Mouse (Mus musculus) C2C12 (cell line): ENCODE data around the gene Sema3a.

Experiments used
- CEBPB ChIP-seq: IDR thresholded peaks from one replicate; pipeline ENCODE4 v1.6.1; 2011; ENCODE audit warnings: low read depth, mild to moderate bottlenecking, control low read depth, moderate library complexity
- CTCF ChIP-seq: IDR thresholded peaks from one replicate; pipeline ENCODE4 v1.5.1; 2011; ENCODE audit not compliant: control insufficient read depth, insufficient read depth, insufficient read length
- MAX ChIP-seq: IDR thresholded peaks from one replicate; pipeline ENCODE4 v1.6.1; 2011; ENCODE audit warnings: mild to moderate bottlenecking, control low read depth
- MYOD1 ChIP-seq: IDR thresholded peaks from one replicate; pipeline ENCODE4 v1.6.1; 2011; ENCODE audit warnings: low read depth; ENCODE audit not compliant: control insufficient read depth, insufficient read length
- USF1 ChIP-seq: IDR thresholded peaks from one replicate; pipeline ENCODE4 v1.6.1; 2011; ENCODE audit warnings: low read depth, mild to moderate bottlenecking, control low read depth, moderate library complexity

DNA sequence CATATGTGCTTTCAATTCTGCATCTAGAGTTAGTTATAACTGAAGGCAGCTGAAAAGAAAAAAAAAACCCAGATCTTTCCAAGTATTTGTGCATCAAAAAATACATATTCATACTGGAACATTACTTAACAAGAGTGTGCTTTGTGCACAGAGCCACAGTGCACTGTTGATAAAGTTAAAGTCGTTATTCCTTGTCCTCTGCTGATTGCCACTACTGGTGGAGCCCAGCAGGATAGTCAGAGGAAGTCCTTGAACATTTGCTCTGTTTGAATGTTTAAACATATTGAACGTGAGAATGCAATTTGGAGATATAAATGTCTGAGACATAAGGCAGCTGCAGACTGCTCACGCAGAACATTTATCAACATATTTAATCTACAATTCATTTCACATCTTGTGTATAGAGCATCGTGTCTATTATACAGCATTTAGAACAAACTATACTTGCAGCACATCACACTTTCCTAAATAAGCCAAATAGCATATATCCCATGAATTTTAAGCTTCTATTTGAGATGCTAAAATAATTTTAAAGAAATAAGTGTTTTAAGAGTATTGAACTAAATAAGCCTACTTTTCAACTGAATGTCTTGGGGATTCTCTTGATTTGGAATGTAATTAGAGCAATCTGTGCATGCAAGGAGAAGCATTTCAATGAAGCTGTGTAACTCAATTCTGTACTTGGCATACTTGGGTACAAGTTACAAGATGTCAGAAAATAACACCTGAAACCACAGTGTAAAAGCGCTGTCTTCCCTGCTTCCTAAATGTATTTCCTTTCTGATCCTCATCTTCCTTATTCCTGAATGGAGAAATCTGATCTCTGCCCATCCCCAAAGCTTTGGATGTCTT is 32.8 kb downstream of the Sema3a start:
- no peak for TF ChIP-seq CTCF
- TF ChIP-seq USF1 = no peak
- no peak for TF ChIP-seq MAX
- no peak for TF ChIP-seq MYOD1
- TF ChIP-seq CEBPB = no peak
